Mouse (Mus musculus) liver, adult 2 months (tissue): ENCODE measurements at regions not wholly inside any gene's neighbourhood (a gene's known extent, or its start where the extent isn't known, plus 50 kb on each side); places are given as distances from the start of the nearest gene placed in this dataset.

Experiments used
- CTCF ChIP-seq: fragments of 200-500 bp; IDR thresholded peaks from 2 replicates; pipeline ENCODE4 v1.5.1; 2011; ENCODE audit warnings: low read depth, low read length, control low read depth
- POLR2A ChIP-seq: fragments of 200-500 bp; IDR thresholded peaks from 2 replicates; pipeline ENCODE4 v1.6.1; 2011; ENCODE audit warnings: low read length, control low read depth; ENCODE audit not compliant: insufficient read depth; ENCODE audit errors: extremely low read depth

- no peak for TF ChIP-seq POLR2A
- TF ChIP-seq CTCF = no peak
Observed at GRCm38 (mm10) chr1:76897431-76897830, 617.5 kb downstream of the Epha4 start.
